Mouse (Mus musculus) thymus, postnatal 36 days (tissue): ENCODE measurements at regions not wholly inside any gene's neighbourhood (a gene's known extent, or its start where the extent isn't known, plus 50 kb on each side); places are given as distances from the start of the nearest gene placed in this dataset.

Experiments
- DNase-seq, 2 experiments: peaks; one replicate each; pipeline ENCODE4 v3.0.0; 2022; ENCODE audit warnings: mixed read lengths in 2 of 2

GRCm38 (mm10) chr7:135889016-135889726, 173.0 kb upstream of the Mki67 start:
- DNase-seq: no peak

DNA sequence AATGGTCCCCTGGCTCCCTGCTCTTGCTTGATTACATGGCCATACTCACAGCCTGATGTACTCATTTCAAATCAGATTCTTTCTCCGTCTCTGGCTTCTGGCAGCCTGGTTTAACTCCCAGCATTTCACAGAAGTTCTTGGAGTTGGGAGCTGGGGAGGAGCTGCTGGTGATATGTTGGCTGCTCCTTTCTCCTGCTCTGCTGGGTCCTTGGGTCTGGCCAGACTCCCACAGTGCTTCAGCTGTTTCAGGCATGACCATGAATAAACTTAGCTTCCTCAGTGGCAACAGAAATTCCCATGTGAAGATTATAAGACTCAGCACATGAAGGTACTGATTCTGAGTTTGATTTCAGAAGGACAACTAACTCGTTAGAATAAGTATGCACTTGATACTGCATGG, 182.7 kb upstream of the Mki67 start:
- DNase-seq: no peak

DNA sequence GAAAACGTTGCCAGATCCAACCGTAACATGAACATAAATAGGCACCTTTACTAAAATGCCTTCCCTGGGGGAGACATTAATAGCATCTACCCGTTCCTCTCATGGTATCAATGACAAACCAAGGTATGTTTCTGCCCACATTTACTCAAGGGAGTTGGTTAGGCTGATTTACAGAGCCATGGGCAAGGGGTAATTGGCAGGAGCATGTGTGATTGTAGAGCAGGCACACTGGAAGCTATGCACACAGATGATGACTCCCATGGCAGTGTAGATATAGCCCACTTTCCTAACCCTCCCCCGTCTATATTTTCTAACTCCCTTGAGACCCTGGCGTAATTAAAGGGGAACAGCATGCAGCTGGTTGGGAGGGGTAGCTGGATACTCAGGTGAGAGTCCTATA, 183.6 kb upstream of the Mki67 start:
- no peak for DNase-seq

DNA sequence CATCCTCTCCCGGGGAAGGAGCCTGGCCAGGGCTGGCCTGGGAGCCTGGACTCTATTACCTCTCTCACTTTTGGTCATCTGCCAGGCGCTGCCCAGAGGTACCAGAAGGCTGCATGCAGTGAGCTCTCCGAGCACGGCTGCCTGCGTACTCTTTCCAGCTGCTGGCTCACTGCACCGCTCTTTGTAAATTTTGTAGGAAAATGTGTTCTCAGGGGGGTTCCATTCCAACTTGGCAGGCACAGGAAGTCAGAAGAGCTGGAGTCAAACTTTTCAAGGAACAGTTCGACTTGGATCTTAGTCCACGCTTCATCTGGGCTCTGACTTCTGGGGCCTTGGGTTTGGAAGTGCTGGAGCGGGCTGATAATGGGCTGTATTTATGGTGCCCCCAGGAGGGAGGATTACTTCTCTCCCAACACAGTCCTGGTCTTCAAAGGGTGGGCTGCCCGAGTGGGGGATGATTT, 184.7 kb upstream of the Mki67 start:
- no peak for DNase-seq

DNA sequence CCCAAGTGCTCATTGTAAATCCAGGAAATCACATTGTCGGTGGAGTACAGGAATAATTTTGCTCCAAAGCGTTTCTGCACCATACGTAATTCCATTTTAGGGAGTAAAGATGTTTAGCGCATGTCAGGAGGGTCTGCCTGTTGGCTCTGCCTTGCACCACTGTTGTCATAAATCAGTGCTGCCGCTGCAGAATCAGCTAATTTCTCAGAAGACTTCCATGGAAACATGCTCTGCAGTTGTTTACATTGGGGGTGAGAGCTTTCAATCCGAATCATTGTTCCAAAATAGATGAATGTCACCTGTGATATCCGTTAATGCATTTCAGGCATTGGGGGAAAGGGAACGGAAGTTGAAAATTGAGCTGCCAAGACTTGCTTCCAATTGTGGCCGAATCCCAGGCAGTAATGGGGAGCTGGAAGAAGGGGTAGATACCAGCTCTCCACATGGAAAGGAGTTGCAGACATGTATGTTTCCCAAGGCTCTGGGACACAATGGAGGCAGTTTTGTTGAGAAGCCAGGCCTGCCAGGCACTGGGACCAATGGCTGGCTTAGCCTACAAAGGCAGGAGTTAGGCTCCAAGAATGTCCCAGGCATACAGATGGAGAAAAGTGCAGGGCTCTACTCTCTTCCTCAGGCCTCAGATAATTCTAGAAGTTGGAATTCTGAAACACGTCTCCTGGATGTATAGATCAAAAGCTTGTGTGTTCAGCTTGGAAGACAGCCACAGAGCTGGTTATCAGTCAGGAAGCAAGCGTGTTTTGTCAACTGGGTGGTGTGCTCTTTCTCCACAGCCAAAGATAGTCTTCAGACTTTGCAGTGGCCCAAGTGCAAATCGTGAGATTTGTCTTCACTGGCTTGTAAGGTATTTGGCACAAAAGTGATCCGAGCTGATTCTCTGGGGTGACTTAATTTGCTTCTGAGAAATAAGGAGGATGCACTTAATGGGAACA, 186.2 kb upstream of the Mki67 start:
- no peak for DNase-seq

DNA sequence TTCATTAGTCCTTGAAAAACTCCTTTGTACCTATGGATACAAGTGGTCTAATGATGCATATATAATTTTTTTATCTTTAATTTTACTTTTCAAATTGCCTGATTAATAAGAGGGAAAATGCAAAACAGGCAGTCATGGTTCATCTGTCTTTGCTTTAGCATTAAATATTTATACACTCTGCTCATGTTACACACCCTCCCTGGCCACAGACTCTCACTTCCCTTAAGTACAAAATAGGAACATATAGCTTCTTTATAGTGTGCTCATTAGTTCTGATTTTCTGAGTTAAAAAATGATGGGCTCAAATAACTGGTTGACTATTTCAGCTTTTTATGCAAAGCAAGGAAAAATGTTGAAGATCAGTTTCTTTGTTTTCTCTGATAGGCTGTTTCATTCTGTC, 195.2 kb upstream of the Mki67 start:
- DNase-seq: no peak

GRCm38 (mm10) chr7:135913923-135914634, 197.9 kb upstream of the Mki67 start:
- DNase-seq: no peak

DNA sequence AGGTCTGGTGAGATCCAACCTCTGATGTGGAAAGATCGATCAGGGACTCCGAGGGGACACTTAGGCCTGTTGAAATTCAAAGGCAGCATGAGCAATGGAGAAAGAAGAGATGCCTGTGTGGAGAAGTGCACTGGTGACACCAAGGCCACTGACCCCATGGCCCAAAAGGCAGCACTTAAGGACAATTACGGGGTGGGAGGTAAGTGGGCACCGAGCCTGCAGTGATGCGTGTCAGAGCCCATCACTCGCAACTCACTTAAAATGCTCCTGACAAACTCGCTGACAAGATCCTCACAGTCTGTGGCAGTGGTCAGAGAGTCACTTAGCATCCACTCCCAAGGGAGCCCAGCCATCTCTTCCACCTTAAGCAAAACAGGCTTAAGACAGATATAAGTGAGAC, 207.7 kb upstream of the Mki67 start:
- no peak for DNase-seq

DNA sequence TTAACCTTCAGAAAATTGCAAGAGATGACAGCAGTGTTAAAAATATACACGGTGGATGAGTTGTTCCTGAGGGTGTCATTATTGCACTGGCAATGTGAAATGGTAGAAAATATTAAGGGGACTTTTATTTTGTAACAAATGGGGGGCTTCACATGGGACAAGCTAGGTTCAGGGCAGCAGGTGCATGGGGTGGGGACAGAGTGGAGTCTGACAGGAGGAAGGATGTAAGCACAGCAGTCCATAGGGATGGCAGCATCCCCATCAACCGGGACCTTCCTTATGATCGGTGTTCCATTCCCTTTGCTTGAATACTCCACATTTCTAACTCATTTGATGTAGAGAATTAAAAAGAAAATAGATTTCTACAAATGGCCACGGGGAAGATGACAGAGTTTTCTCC, 208.5 kb upstream of the Mki67 start:
- DNase-seq: no peak

DNA sequence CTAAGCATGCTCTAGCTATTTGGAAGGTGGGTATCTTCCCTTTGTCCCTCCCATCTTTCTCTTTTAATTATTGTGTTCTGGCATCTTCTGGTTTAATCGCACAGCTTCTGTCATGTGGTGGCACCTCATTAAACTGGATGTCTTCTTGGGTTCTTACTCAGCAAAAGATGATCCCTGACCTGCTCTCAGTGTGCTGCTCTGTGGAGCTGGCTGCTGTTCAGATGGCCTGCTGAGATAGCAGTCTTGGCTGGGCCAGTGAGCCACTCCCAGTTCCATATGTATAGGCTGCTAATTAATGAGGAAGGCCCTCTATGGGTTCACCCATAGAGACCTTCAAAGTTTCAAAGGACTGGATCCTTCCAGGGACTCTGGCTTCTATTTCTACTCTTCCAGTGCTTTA, 213.9 kb upstream of the Mki67 start:
- no peak for DNase-seq

GRCm38 (mm10) chr7:135932595-135933175, 216.5 kb upstream of the Mki67 start:
- no peak for DNase-seq

DNA sequence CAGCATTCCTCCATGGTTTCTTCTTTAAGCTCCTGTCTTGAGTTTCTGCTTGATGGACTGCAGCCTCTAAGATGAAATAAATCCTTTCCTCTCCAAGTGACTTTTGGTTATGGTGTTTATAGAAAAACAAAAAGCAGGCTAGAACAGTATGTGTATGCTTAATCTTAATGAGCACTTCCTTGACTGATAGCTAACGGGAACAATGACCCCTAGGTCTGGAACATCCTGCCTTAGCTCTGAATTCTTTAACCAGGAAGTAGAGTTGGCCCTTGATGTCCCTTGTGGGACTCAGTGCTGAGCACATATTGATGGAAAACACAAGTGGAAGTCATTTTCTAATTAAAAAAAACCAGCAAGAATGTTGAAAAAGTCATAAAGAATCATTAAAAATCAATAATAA, 219.0 kb upstream of the Mki67 start:
- DNase-seq: no peak

DNA sequence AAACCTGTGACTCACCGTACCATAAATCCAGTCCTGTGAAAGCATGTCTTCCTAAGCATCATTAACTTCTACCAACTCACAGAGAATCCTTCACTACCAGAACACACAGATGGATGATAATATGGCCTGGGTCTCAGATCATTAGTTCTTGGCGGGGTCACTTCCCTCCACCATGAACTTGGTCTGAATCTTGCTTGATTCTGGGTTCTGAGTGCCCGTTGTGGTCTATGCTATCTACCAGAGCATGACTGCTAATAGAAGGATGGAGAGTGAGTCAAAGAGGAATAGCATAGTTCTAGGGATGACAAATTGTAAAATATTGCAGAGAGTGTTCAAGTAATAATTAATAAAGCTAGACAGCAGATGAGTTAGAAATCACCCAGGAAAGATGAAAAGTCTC, 221.3 kb upstream of the Mki67 start:
- DNase-seq: no peak

- DNase-seq: no peak
These were observed 223.2 kb upstream of the Mki67 start for GRCm38 (mm10) chr7:135939341-135939740.

DNA sequence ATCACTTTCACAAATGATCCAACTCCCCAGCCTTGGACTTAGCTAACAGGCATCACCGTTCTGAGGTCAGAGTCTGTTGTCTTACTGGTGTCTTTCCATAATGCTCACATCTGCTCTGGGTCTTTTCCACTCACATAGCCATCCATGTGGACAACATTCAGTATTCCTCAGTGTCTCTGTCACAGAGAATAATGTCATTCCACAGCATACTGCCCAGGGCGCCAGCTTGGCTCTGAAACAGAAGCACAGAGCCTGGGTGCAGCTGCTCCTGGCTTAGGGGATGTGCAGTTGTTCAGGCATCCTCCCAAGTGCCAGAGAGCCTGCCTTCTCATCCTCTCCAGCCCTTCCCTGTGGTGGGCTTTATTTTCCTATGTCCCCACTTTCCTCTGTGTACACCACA, 226.7 kb upstream of the Mki67 start:
- no peak for DNase-seq

GRCm38 (mm10) chr7:135946071-135946646, 230.0 kb upstream of the Mki67 start:
- no peak for DNase-seq

GRCm38 (mm10) chr7:135961026-135961425, 244.9 kb upstream of the Mki67 start:
- no peak for DNase-seq

GRCm38 (mm10) chr7:135965528-135965927, 249.4 kb upstream of the Mki67 start:
- DNase-seq: no peak

DNA sequence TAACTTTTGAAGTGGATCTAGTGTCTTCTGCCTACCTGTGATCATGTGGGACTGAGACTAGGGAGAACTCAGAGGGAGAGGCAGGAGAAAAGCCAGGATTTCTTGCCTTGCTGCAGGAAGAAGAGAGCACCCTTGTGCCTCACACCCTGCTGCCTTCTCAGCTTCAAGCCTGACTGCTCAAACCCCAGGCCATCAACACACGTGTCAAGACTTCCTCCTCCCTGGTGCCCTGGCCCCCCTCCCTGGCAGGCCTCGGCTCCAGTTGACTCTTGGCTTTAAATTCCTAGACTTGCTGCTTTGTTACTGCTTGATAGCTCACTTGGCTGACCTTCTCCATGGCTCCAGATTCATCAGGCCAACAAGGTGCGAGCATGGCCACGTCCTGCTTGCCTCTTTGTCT, 250.1 kb upstream of the Mki67 start:
- DNase-seq: no peak

DNA sequence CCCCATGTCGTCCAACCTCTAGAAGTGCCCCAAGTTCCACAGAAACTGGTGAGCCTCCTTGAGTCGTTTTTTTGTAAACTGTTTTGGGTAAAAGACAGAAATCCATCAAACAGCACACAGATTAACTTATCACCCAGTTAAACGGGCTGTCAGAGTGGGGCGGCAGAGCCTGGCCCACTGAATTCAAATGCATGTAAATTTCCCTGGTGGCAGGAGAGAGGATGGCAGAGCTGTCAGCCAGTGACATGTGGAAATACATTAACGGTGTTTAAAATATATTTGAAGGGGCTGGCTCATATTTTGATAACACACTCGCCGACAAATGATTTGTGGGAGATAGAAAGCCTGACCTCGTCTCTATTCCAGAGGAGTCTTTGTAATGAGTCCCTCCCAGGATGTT, 252.5 kb upstream of the Mki67 start:
- DNase-seq: no peak

- no peak for DNase-seq
These were observed 269.9 kb upstream of the Mki67 start for GRCm38 (mm10) chr7:135986021-135986420.

- DNase-seq: no peak
These were observed 274.2 kb upstream of the Mki67 start for GRCm38 (mm10) chr7:135990321-135990720.

DNA sequence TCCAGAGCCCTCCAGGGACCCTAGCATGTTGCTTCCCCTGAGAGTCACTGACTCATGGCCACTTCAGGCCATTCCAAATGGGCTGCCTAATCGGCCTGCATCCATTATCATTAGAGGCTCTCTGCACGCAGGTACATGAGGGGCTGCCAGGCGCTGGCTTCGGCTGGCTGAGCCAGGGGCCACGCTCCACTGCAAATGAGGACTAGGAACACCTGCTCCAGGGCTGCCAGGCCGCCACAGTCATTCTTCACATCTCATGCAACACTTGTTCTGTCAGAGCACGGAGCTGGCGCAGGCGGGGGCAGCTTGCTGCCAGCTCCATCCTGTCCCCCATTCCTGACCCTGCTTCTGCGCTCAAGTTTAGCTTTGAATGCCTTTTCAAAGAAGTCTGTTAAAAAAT, 280.7 kb upstream of the Mki67 start:
- no peak for DNase-seq
